Mouse (Mus musculus) kidney, adult 2 months (tissue): Measurements from ENCODE around the gene Sh3gl1. TPM values are rescaled to one million over a fixed set of nuclear protein-coding genes. Genes with fewer than 3 reads are reported as not detected.

ENCODE experiments used
- DNase-seq: peaks from one replicate; pipeline ENCODE4 v3.0.0; 2021
- H3K27ac ChIP-seq: fragments of 200-500 bp; 2 replicates; pipeline ENCODE4 v1.5.1; 2012; ENCODE audit warnings: low read depth, low read length, control low read depth, inconsistent platforms; ENCODE audit not compliant: insufficient read depth
- H3K27me3 ChIP-seq: fragments of 200-500 bp; replicated peaks from 2 replicates; pipeline ENCODE4 v1.6.1; 2012; ENCODE audit warnings: mild to moderate bottlenecking, moderate library complexity, low read length, inconsistent platforms; ENCODE audit not compliant: control insufficient read depth, insufficient read depth
- H3K36me3 ChIP-seq: fragments of 200-500 bp; 2 replicates; pipeline ENCODE4 v1.6.1; 2012; ENCODE audit warnings: mild to moderate bottlenecking, moderate library complexity, low read length, inconsistent platforms; ENCODE audit not compliant: control insufficient read depth, insufficient read depth
- H3K4me1 ChIP-seq: fragments of 200-500 bp; 2 replicates; pipeline ENCODE4 v1.6.1; 2011; ENCODE audit warnings: low read length; ENCODE audit not compliant: control insufficient read depth, insufficient read depth
- H3K4me3 ChIP-seq: fragments of 200-500 bp; 2 replicates; pipeline ENCODE4 v1.5.1; 2011; ENCODE audit warnings: mild to moderate bottlenecking, low read depth, low read length, control low read depth; ENCODE audit not compliant: insufficient read depth
- CTCF ChIP-seq: fragments of 200-500 bp; conservative IDR thresholded peaks from 2 replicates; pipeline ENCODE4 v1.5.1; 2011; ENCODE audit warnings: low read depth, mild to moderate bottlenecking, control low read depth, low read length, moderate library complexity, mixed read lengths; ENCODE audit not compliant: insufficient read depth, insufficient read length
- POLR2A ChIP-seq: fragments of 200-500 bp; IDR thresholded peaks from one replicate; pipeline ENCODE4 v1.6.1; 2011; ENCODE audit warnings: low read depth, low read length, control low read depth
- WGBS: fragments of 180-500 bp; shearing (Covaris S2); methylation state at CpG from one replicate; pipeline ENCODE4 v1.1.7; 2018; 5-methylcytosine and 5-hydroxymethylcytosine counted together
- polyA plus RNA-seq: library from polyadenylated mRNA; depleted of rRNA; stranded (reverse); fragments of >200 nt; gene quantifications from 2 replicates; pipeline ENCODE4 v1.2.3, GENCODE M21; 2012

Gene Sh3gl1
- polyA plus RNA-seq, 1 experiment, result 48.7 TPM

DNA sequence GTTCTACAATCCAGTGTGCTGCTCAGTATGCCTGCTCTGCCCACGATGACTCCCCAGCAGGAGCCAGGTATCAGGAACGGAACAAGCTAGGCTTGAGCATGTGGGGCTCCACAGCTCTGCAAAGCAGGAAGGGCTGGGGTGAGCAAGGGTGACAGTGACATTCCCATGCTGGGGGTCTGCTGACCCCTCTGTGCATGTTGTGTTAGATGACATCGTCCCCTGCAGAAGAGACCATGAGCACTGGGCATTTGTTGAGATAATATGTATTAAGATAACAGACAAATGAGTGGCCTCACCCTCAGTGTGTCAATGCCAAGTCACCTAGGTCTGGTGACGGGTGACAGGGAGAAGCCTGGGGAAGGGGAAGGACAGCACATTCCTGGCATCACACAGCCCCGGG lies 11.5 kb downstream of the Sh3gl1 start:
- TF ChIP-seq CTCF (no peak), POLR2A (no peak)
- Histone ChIP-seq H3K27me3 (no peaks in the 10 kb centered on the region), H3K4me1 (peaks cover 36% of the 10 kb centered on the region), H3K36me3 (no peaks in the 10 kb centered on the region), H3K27ac (no peak overlapping the region), H3K4me3 (no peak overlapping the region)
- WGBS, result 64% methylated on average over 5 of the region's 5 CpGs
- DNase-seq, result no peak

DNA sequence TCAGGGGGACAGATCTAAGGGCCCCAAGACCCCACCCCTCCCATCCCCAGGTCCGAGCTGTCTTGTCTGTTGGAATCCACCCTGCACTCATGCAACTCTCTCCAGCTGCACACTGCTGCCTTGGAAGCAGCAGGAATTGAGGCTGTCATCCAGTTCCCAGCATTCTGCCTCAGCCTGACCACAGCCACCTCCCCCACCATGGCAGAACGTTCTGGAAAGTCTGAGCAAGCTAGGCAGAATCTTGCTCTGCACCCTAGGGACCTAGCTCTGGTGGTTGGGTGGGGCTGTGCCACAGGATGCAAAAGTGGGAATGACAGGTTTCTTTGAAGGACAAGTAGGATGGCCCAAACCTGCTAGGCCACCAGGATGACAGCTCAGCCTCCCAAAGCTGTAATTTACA lies 12.0 kb downstream of the Sh3gl1 start:
- Histone ChIP-seq H3K36me3 (no peaks in the 10 kb centered on the region), H3K27ac (no peak overlapping the region), H3K27me3 (no peaks in the 10 kb centered on the region), H3K4me3 (no peak overlapping the region), H3K4me1 (peaks cover 36% of the 10 kb centered on the region)
- DNase-seq, result no peak
- no peak for TF ChIP-seq POLR2A
- TF ChIP-seq CTCF, result no peak
- WGBS, result 45% methylated on average over 2 of the region's 2 CpGs

DNA sequence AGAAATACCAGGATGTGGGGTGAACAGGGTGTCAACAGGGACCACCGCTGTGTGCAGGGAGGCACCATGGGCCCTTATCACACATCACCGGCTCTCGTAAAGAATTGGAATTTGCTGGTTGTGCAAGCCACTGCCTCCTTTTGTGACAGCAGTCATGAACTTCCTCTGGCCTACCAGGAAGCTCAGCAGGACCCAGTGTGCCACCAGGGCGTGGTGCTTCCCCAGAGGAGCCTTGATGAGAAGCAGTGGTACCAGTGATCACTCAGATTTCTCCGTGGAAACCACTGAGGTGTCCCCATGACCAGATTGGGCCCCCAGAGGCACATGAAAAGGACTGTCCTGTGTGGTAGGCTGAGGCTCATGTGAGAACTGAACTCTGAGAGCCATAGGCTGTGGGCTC lies 13.0 kb downstream of the Sh3gl1 start:
- H3K36me3 ChIP-seq, result no peaks in the 10 kb centered on the region
- H3K27ac ChIP-seq, result no peak overlapping the region
- H3K27me3 ChIP-seq, result no peaks in the 10 kb centered on the region
- 49% methylated on average over 5 of the region's 5 CpGs for WGBS
- H3K4me3 ChIP-seq, result no peak overlapping the region
- TF ChIP-seq POLR2A (no peak), CTCF (no peak)
- H3K4me1 ChIP-seq, result peaks cover 33% of the 10 kb centered on the region
- DNase-seq, result no peak

DNA sequence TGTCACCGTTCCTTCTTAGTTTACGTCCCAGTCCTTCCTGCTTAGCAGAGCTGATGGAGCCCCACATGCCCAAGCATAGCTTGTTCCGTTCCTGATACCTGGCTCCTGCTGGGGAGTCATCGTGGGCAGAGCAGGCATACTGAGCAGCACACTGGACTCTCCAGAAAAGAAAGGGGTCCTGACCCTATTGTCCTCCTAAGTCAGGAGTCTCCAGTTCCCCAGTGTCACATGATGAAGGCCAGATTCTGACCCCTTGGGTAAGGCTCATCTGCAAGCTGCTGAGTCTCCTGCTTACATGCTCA lies 13.5 kb downstream of the Sh3gl1 start:
- H3K27ac ChIP-seq, result no peak overlapping the region
- no peaks in the 10 kb centered on the region for H3K36me3 ChIP-seq
- no peak overlapping the region for H3K4me3 ChIP-seq
- no peaks in the 10 kb centered on the region for H3K27me3 ChIP-seq
- no peak for DNase-seq
- no peak for TF ChIP-seq CTCF
- no peak for TF ChIP-seq POLR2A
- peaks cover 28% of the 10 kb centered on the region for H3K4me1 ChIP-seq
- WGBS, result 65% methylated on average over 4 of the region's 4 CpGs

DNA sequence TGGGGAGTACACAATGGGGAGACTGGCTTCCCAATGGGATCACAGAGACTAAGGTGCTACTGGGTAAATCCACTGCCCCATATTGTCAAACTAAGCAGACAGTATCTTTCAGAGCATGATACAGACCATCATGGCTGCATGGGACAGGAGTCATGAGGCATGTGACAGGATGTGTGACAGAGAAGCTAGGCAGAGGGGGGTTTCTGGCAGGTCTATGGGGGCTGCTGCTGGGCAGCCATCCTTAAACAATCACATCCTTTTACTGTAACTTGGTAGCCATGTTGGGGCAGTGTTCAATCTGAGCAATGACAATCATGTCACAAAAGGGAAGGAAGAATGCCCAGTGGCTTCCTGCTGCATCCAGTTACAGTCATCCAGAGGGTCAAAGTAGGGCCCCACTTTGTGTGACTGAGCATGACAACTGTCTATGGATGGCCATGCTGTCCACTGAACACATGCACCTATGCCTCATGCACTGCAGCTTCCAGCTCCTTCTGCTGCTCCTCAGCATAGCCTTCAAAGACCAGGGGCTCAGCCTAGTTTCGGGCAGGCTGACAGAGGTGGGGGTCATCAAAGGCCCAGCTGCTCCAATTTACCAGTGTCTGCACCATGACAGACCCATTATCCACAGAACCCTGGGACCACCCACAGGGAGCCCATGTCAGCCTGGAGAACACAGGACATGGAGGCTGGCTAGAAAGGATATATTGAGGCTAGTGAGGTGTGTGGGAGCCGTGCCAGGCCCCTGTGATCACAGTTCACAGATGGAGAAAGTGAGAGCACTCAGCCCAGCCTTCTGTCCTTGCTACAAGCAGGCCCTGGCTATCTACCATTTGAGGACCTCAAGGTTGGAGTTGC lies 14.1 kb downstream of the Sh3gl1 start:
- no peak overlapping the region for H3K27ac ChIP-seq
- WGBS, result 74% methylated on average over 2 of the region's 2 CpGs
- no peak for TF ChIP-seq POLR2A
- TF ChIP-seq CTCF, result no peak
- no peaks in the 10 kb centered on the region for H3K36me3 ChIP-seq
- H3K27me3 ChIP-seq, result no peaks in the 10 kb centered on the region
- H3K4me3 ChIP-seq, result no peak overlapping the region
- H3K4me1 ChIP-seq, result peaks cover 22% of the 10 kb centered on the region
- no peak for DNase-seq

DNA sequence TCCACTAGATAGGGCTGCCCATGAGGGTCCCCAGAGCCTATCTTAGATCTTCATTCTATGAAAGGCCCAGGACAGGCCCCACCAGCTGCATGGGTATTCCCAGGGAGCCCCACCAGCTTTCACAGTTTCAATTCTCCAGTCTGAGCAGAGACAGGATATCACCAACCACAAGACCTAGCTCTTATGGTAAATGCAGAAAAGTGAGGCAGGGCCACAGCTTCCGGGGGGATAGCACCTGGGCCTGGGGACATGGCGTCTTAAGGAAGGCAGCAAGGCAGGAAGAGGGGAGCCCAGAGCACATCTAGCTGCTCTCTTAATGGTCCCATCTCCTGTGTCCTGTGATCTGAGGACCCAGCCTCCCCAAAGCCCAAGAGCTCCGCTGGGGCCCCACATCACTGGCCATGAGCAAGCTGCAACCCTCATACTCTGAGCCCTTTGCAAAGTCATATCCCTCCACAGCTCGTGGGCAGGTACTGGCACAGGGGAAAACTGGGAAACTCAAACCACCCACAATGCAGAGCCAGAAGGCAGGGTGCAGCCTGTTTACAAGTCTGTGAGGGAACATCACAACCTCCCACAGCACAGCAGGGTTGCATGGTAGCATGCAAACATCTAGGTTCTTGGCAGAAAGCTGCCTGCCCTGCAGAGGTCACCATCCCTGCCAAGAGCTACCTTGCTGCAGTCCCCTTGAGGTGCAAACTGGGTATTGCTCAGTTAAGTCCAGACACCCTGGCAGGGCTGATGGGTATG lies 15.1 kb downstream of the Sh3gl1 start:
- peaks cover 15% of the 10 kb centered on the region; the same call in 1 of the 2 replicates for H3K4me1 ChIP-seq
- no peak overlapping the region for H3K27ac ChIP-seq
- WGBS, result 75% methylated on average over 4 of the region's 4 CpGs

More for the DNA sequence above, 15.1 kb downstream of the Sh3gl1 start:
- Histone ChIP-seq H3K4me3 (no peak overlapping the region), H3K27me3 (no peaks in the 10 kb centered on the region), H3K36me3 (no peaks in the 10 kb centered on the region)
- no peak for DNase-seq
- TF ChIP-seq POLR2A (no peak), CTCF (0 out of 2 replicates have a peak, but pooled peaks have one; percentile 17)
